Mouse (Mus musculus) CD4-positive helper T cell, adult 2 months (primary cell): ENCODE data around the gene Olfr270.
A peak's percentile ranks its signal among the peaks of the same experiment; 100 is the strongest.

ENCODE experiments used
- DNase-seq: peaks from one replicate; pipeline ENCODE4 v3.0.0-alpha.2; 2012; ENCODE audit warnings: low read depth, missing footprints, low spot score

The Olfr270 gene

DNA sequence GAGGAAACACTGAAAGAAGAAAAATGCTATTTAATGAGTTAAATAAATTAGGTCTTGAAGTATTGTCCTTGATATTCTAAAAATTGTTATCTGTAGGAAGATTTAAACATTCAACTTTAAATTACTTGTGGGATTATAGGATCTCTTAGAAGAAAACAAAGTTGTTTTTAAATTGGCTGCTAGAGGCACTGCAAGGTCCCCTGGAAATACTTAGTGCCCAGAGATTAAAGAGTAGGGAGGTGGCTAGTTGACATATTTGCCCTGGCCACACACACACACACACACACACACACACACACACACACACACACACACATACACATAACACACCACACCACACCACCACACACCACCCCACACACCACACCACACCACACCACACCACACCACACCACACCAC is at the start of gene Olfr270:
Olfr270 (plus strand) TSS at position 301 of the 400 bp plus-strand sequence.
- DNase-seq = no peak

DNA sequence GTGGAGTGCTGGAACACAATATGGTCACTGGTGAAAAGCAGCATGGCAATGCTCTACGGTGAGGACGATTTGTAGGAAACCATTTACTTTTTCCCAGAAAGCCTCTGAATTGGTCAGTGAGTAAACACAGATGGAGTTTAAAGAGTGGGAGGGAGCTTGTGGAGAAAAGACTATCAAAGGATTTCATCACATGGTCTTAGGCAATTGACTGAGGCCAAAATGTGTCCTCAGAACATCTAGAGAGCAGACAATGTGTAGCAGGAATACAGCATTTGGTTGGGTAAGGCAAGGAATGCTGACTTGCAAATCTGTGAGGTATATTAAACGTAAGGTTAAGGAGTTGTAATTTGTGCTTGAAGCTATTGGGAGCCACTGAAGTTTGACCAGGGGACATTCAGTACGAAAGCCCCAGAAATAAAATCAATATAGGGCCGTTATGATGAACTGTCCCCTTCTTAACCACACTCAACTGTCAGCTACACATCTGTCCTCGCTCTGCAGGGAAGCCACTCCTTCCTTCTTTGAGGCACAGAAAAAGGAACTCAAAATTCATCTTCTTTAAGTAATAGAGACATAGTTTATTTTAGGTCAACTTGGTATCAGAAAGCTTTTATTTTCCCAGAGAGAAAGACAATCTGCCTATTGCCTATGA is 47.6 kb upstream of the Olfr270 start:
- no peak for DNase-seq

DNA sequence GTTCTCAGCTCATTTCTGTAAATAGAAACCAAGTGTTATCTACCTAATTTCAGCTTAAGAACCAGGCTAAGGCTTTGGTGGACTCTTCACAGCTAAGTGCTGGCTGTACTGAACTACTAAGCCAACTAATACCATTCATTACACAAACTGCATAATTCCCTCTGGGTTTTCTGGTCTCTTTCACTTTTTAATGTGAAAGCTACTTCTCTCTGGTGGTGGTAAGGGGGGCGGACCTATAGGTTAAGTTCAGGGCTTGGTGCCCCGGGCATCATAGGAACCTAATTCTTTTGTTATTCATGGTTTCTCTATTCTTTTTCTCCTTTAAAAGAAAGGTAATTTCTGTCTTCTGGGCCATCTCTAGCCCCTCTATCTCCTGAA is 47.0 kb upstream of the Olfr270 start:
- no peak for DNase-seq

GRCm38 (mm10) chr4:52919078-52919477 is 45.3 kb upstream of the Olfr270 start, which contains the start of gene Olfr272:
TSS of gene Olfr272 (minus strand) at chr4:52919178.
- no peak for DNase-seq

GRCm38 (mm10) chr4:52930480-52930879 is 33.9 kb upstream of the Olfr270 start:
- DNase-seq = no peak

DNA sequence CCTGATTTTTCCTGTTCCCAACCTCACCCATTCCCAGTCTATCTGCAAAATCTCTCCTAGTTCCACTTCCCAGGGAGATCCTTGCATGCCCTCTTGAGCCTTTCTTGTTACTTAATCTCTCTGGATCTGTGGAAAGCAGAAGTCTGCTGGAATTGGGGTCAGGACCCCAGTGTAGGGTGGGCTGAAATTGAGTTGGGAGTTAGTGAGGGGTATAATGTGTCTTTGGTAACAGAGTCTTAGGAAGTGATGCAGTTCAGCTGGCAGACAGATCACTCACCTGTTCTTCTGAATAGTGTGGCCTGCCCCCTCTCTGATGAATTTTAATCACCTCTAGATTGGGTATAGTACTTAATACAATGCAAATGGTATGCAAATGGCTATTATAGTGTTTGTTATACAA is 17.7 kb upstream of the Olfr270 start:
- no peak for DNase-seq

DNA sequence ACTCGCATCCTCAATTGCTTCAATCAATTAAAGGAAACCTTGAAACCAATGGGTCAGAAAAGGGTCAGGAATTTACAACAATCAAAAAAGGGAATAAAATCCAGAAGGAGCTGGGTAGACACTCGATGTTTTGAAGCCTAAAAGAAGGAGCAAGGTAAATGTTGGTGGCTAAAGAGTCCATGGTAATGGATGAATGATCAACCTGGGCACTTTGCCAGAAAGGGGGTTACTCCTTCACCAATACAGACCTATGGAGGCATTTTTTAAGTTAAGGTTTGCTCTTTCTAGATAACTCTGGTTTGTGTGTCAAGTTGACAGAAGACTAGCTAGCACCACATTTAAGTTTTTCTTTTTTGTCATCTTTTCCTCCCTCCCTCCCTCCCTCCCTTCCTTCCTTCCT is 15.3 kb upstream of the Olfr270 start:
- no peak for DNase-seq

DNA sequence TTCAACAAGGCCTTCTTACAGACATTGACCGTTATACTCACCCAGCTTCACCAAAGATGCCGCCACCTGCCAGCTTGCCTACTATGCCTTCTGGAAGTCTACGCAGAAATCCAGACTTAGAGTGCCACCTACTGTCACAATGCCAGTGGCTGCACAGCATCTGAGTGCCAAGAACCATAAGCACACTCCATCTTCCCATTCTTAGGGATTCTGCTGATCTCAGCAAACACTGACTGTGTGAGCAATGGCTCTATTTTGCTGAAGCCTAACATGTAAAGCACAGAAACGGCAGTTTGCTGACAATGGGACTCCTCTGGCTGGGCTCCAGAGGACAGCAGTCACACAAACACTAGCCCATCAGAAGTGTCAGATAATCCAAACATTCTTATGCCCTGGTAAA is 5.7 kb upstream of the Olfr270 start:
- DNase-seq = no peak

GRCm38 (mm10) chr4:52985216-52985615 is 20.9 kb downstream of the Olfr270 start:
- peak; percentile 17 for DNase-seq

- no peak for DNase-seq
Observed at GRCm38 (mm10) chr4:52986266-52986665, 21.9 kb downstream of the Olfr270 start.

DNA sequence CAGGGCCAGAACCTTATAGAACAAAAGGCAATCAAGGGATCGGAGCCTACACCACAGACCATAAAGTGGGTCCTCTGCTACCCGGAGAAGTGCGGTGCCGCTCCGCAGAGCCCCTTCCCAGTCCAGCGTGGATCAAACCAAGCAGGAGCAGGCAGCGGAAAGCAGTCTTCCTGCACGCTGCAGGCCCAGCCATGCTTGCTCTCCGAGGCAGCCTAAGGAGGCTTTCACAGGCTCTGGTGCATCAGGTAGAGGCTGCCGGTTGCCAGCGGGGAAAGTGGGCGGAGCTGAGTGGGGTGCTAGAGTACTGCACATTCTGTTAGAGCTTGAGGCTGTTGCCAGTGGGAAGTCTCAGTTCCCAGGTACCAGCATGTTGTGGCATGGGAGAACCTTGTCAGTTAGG is 24.9 kb downstream of the Olfr270 start, which contains the start of gene Nipsnap3a:
Nipsnap3a (plus strand) TSS at position 25 of the 400 bp plus-strand sequence.
- no peak for DNase-seq

- DNase-seq = no peak
Observed at GRCm38 (mm10) chr4:52999449-52999848, 35.1 kb downstream of the Olfr270 start.

- no peak for DNase-seq
Observed at GRCm38 (mm10) chr4:53000154-53000553, 35.8 kb downstream of the Olfr270 start.

- DNase-seq = no peak
Observed at GRCm38 (mm10) chr4:53009183-53009582, 44.8 kb downstream of the Olfr270 start.

GRCm38 (mm10) chr4:53009871-53010270 is 45.5 kb downstream of the Olfr270 start:
- no peak for DNase-seq

- DNase-seq = peak; percentile 96
Observed at GRCm38 (mm10) chr4:53011732-53012361, 47.5 kb downstream of the Olfr270 start, which contains the start of gene Nipsnap3b. TSS of gene Nipsnap3b (plus strand) at chr4:53011880.

GRCm38 (mm10) chr4:53014421-53014820 is 50.1 kb downstream of the Olfr270 start:
- DNase-seq = no peak

GRCm38 (mm10) chr4:53015024-53015423 is 50.7 kb downstream of the Olfr270 start:
- DNase-seq = no peak

DNA sequence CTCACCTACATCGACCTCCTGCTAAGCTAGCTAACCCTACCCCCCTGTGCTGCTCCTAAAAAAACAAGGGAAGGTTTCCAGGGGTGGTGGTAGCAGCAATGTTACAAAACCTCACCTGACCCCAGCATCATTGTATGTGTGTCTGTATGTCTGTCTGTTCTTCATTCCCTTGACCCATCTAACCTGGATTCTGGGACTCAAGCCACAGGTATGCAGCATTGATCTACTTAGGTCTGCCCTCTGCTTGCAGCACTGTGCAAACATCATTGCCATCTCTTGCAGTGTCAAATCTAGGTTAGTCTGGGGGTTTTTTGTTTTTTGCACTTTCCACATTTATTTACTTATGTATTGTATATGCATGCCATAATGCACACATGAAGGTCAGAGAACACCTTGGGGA is 54.0 kb downstream of the Olfr270 start:
- DNase-seq = no peak
